Mouse (Mus musculus): ENCODE measurements around the gene Aatk.

Aatk gene

DNA sequence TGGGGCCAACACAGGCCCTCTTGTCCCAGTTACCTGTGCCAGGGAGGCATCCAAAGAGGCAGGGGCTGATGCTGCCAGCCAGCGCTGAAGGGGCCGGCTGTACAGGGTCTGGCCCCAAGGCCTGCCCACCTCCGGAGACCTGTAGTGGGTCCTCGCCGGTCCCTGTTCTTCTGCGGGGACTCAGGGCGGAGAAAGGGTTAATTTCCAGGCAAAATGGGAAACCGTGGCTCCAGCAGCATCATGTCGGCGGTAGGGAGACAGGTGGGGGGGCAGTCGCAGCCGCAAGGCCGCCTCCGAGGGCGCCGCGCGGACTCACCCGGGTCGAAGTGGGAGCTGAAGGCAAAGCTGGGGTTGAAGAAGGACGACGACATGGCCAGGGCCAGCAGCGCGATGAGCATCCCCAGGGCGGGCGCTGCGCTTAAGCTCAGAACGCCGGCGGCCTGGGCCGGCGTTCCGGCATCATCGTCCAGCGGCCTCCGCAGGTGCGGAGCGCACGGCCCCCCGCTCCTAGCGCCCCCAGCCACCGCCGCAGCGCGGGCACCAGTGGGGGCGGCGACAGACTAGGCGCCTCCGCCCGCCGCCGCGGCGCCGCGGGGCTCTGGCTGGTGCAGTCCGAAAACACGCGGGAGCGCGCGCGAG is at the start of gene Aatk:
Aatk (minus strand) TSS at position 615 of the 639 bp plus-strand sequence.
- peak in 1 of 2 experiments; percentile 62 for DNase-seq (ENCODE audit: low spot score in 2 of 2)

DNA sequence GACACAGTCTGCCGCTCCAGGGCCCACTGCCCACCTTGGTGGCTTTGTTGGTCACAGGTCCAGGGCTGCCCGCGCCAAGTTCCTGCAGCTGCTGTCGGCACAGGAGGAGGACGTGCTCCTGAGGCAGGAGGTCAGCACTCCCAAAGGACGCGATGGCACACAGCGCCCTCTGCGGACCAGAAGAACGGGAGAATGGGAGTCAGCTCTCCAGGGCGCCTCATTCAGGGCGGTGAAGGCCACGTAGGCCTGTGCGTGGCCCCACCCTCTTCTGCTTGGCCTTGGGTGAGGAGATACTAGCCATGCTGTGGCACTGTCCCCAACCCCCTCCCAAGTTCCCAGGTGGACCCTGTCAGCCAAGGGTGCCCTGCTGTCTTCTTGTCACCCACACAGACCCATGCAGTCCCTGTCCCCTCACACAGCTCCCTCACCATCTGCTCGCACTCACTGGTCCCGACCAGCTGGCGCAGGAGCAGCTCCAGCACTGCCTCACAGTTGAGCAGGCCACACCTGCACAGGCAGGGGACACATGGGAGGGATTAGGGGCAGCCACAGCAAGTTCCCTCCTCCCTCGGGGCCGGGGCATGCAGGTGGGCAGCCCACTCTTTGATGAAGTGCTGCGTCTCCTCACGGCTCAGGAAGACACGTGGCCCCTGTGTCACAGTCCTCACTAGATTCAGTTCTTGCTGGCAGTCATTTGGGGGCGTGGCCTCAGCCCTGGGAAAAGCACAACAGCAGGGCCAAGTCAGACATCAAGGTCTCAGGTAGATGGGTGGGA is 46.0 kb upstream of the Aatk start:
- no peak for DNase-seq (ENCODE audit: low spot score in 2 of 2)

DNA sequence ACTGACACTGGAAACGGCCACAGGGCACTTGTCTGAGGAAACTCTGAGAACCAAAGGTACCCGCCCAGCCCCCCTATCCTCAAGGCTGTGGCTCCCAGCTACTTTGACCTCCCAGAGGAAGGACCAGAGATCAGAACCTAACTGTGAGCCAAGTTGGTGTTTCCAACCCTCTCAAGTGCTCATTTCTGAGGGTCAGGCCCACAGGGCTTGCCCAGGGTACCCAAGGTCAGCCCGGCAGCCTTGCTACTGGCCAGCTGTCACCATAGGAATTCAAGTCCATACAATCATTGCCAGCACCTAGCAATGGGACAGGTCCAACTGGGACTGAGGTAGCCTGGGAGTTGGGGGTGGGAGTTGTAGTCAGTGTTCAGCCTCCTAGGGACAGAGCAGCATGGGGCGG is 43.7 kb upstream of the Aatk start:
- DNase-seq (ENCODE audit: low spot score in 2 of 2) = no peak

DNA sequence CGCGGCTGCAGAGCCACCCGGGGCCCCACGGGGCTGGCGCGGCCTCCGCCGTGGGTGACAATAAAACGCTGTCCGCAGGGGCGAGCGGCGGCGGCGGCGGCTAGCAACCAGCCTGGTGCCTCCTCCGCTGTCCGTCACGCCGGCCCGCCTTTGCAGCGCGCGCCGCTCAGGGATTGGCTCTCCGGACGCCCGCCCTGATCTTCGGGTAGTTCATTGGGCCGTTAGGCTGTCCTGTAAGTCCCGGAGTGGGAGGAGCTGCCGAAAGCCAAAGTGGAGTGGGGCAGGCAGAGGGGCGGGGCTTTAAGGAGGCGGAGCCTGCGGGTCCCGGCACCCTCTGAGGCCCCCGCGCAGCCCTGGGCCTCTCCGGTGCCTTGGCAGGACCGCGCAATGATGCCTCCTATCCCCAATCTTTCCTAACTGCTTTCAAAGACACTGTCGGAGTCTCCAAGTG is 39.8 kb upstream of the Aatk start, which contains the start of gene Cep131:
Cep131 (minus strand) TSS at position 126 of the 451 bp plus-strand sequence.
- DNase-seq (ENCODE audit: low spot score in 2 of 2) = peak; percentile 98 to 99

DNA sequence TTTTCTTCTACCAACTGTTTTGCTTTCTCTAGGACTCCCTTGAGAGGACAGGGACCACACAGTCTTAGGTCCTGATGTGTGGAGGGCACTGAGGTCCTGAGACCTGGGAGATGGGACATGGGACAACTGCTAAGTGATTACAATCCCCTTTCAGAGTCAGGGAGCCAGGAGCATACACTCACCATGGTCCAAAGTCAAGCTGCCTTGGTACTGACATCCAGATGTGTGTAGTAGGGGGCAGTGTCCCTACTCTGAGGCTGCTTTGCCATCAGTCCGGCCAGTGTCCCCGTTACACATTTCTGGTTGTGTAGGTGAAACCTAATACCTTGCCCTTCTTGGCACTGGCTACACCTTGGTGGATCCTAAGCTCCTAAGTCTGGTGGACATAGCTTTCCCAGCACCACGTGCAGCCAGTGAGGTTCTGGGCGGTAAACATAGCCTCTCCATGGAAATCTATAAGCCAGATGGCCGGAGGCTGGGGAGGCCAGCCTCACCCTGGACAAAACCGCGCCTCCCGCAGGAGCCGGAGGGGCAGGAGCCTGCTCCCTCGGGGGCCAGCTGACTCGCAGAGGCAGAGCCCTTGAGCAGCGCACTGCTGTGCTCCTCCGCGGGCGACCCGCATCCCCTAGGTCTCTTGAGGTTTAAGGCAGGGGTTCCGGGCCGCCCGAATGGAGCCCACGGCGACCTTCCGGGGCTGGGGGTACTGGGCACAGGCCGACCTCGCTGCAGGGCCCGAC is 39.1 kb upstream of the Aatk start:
- no peak for DNase-seq (ENCODE audit: low spot score in 2 of 2)

DNA sequence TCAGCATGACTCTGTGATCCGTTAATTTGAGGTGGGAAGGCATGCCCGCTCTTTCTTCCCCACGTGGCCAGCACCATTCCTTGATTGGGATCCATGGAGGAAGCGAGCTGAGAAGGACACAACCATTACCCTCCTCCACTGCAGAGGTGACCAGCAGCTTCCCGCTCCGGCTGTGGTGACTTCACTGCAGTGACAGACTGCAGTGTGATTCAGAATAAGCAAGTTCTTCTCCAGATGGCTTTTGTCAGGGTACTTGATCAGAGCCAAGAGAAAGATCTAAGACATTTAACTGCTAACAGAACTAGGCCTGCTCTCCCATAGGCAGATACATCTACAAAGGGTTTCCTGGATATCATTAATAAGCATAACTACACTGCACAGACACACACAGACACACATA is 33.3 kb upstream of the Aatk start:
- no peak for DNase-seq (ENCODE audit: low spot score in 2 of 2)

DNA sequence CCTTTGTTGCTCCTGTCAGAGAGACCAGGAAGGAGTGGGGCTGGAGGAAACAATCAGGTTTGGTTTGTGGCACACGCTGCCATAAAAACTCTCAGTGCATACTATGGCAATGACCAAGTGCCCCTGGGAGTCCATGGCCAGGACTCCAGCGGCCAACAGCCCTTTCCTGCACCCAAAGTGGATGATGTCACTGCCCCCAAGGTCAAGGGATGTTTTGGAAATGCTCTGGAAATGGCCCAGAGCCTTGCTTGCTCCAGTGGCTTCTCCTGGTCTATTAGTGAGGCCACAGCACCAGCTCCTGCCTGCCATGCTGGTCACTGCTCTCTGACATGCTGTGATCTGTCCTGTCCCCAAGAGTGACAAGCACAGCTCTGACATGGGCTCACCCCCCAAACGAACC is 29.2 kb upstream of the Aatk start:
- DNase-seq (ENCODE audit: low spot score in 2 of 2) = no peak

DNA sequence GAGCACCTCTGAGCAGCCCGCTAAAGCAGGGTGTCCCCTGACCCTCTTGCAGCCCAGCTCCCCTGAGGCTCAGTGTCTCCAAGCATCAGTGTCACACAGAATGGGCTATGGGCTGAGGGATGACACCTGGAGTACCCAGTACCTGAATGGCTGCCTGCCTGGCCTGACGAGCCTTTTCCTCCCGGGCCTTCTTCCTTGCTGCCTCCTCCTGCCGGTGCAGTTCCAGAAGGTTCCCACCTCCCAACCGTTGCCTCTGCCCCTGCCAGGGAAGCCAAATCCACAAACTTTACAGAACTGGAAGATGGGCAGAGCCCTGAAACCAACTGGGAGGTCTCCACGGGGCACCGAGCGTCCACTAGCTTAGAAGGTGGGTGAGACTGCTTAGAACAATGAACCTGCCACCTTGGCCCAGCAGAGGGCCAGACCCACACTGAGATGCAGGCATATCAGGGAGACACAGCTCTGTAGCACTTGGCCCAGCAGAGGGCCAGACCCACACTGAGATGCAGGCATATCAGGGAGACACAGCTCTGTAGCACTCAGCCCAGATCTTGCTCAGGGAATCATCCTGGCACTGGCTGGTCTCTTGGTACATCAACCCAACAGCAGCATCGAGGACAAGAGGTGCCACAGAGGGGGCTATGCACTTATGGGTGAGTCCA is 26.1 kb upstream of the Aatk start:
- DNase-seq (ENCODE audit: low spot score in 2 of 2) = no peak

DNA sequence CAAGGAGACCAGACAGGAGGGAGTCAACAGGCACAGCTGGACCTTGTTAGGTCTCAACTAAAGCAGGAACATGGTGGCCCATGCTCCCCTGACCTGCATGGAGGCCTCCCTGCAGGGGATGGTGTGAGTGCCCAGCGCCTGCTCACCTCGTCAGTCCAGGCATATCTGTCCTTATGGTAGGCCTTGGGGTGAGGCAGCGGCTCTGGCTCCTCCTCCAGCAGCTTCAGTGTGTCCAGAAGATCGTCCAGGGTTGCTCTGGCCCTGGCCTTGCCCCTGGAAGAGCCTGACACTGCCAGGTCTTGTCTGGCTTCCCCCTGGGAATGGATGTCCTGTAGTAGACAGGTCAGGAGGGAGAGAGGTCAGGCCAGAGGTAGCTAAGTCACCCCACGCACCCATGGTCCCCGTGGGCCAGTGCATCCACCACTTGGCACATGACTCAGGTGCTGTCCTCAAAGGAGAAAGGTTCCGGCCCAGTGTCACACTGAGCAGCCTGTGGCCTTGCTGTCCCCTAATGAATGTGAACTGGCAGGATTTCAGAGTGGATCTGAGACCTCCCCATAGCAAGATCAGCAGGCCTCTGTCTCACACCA is 24.9 kb upstream of the Aatk start:
- DNase-seq (ENCODE audit: low spot score in 2 of 2) = no peak

DNA sequence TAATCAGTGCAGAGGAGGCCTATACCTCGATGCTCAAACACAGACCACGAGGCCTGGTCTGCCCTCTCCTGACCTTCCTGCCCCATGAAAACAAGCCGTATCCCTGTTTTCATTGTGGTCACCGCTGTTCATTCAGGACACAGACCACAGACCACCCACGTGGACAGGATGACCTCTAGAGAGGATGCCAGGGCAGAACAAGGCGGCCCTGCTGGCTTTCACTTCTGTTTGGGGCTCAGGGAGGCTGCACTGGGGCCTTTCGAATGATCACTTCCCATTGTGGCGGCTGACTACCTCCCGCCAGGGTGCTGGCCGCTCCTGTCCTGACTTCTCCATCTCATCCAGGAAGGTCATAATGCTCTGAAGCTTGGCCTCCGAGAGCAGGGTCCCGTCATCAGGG is 24.1 kb upstream of the Aatk start:
- no peak for DNase-seq (ENCODE audit: low spot score in 2 of 2)

DNA sequence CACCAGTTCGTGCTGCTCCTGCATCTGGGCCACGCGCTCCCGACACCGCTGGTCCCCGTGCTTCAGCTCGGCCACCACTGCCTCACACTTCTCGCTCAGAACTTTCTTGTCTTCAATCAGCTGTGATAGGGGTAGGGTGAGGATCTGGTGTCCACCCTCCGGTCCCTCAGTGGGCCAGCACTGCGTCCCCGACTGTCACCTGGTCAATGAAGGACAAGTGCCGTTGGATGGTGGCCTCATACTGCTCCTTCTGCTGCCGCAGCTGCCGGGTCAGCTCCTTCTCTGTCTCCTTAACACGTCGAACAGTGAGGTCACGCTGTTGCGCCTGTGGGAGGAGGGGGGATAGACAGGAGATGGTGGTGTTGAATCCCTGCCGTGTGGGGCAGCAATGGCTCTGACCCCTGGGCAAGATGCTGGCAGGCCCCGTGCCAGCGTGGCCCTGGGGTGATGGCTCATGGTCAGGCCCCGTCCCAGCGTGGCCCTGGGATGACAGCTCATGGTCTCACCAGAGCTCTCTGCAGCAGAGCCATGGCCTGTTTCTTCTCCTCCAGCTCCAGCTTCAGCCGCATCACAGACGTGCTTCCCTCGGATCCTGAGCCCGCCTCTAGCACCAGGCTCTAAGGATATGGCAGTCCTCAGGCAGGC is 23.4 kb upstream of the Aatk start:
- no peak for DNase-seq (ENCODE audit: low spot score in 2 of 2)

DNA sequence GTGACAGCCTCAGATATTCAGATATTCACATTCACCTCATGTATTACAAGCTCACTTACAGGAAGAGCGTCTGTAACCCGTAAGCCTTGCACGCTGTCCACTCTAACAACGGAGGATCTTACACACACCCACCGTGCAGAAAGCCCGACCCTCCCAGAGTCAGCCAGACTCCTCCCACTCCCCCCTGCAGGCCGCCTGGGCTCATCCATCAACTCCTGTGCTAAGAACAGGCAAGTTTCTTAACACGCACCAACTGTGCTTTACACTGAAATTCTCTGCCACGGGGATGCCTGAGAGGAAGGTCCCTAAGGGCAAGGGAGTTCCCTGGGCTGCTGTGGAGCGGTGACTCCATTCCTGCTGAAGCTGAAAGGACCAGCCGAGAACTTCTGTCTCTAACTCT is 22.3 kb upstream of the Aatk start:
- DNase-seq (ENCODE audit: low spot score in 2 of 2) = no peak

DNA sequence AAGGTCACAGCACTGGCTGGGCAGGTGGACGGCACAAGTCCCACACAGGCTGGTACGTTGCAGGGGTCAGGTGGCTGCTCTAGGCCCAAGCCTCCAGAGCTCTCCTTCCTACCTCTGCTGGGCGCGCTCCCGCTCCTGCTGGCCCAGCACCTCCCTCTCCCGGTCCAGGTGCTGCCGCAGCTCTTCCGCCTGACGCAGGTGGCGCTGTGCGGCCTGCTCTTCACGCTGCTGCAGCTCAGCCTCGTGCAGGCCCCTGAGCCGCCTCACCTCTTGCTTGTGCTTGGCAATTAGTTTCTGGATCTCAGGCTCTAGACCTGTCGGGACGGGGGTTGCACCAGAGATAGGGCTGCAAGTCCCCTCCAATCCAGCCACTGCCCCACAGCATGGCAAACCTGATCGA is 20.9 kb upstream of the Aatk start:
- DNase-seq (ENCODE audit: low spot score in 2 of 2) = no peak

DNA sequence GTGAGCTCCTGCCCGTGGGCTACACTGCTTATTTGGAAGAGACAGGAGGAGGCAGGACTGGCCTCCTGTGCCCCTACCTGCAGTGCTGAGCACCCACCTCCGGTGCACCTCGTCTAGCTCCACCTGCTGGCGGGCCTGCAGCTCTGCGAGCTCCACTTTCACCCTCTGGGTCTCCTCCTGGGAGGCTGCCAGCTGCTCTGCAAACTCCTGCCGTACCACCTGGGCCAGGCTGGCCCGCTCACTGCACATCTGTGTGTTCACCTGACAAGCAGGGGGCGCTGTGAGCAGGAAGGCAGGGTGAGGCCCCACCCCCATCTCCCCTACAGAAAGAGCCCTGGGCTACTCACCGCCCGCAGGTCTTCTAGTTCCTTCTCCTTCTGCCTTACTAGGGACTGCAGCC is 18.3 kb upstream of the Aatk start:
- peak in 1 of 2 experiments; percentile 73 for DNase-seq (ENCODE audit: low spot score in 2 of 2)

DNA sequence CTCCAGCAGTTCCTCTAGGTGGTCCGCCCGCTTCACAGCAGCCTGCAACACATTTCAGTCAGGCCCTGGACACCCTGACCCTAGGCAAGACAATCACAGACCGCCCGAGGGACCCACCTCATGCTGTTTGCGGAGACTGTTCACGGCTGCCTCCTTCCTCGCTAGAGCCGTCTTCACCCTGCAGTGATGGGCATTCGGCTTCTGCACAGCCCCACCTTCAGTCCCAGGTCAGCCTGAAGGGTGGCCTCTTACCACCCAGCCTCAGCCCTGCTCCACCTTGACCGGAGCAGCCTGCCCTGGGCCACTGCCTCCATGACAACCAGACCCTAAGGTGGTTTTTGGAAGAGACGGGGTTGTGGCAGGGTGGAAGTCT is 17.7 kb upstream of the Aatk start:
- no peak for DNase-seq (ENCODE audit: low spot score in 2 of 2)

DNA sequence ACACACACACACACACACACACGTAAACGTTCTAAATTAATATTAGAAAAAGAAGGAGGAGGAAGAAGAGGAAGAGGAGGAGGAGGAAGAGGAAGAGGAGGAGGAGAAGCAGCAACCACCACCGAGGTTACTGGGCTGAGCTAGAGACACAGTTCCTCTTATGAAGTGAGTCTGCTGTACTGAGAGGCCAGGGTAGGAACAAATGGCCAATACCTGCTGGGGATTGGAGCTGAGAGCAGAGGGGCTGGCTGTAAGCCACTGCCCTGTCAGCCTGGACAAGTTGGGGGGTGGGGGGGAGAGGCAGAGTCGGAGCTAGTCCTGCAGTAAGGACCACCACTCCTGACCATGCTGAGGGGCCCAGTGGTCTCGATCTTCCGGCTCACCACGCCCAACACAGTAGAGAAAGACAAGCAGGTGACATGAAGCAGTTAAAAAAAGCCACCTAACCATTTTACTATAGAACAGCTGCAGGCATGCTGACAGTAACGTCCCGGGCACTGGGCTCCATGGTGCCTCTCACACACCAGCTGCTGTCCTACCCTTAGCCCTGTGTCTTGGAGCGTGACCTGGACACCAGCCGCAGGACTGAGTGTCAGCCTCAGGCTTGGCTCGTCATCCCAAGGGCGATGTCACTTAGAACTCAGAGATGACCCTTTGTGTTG is 17.2 kb upstream of the Aatk start:
- DNase-seq (ENCODE audit: low spot score in 2 of 2) = no peak

DNA sequence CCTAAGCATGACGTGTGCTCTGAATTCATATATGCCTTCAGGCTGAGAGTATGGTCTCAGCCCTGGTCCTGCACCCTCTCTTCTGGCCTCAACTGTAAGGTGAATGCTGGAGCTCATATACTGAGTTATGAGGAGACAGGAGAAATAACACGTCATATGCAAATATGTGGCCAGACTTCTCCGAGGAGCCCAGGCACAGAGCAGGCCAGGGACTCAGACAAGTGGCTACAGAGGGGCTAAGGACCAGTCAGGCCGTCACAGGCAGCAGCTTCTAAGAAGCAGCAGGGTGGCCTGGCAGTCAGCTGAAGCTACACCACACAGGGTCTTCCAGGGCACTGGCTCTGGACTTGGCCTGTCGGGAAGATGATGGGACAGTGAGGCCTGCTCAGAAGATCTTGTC is 16.4 kb upstream of the Aatk start:
- no peak for DNase-seq (ENCODE audit: low spot score in 2 of 2)

DNA sequence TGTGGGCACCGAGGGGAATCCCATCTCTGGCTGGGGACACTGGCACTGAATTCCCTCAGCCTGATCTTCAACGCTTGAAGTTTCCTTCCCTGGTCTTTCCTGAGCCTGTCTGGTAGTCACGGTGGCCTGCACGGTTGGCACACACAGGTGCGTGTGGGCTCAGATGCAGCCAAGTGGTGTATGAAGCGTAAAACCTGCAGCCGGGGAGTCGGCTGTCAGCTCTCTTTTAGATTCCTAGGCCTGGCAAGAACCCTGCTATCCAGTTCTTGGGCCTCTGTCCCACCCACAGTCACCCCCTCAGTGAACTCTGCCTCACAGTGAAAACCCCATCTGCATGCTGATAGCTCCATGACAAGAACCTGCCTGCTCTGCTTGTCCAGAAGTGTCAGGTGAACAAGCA is 13.7 kb upstream of the Aatk start:
- no peak for DNase-seq (ENCODE audit: low spot score in 2 of 2)

DNA sequence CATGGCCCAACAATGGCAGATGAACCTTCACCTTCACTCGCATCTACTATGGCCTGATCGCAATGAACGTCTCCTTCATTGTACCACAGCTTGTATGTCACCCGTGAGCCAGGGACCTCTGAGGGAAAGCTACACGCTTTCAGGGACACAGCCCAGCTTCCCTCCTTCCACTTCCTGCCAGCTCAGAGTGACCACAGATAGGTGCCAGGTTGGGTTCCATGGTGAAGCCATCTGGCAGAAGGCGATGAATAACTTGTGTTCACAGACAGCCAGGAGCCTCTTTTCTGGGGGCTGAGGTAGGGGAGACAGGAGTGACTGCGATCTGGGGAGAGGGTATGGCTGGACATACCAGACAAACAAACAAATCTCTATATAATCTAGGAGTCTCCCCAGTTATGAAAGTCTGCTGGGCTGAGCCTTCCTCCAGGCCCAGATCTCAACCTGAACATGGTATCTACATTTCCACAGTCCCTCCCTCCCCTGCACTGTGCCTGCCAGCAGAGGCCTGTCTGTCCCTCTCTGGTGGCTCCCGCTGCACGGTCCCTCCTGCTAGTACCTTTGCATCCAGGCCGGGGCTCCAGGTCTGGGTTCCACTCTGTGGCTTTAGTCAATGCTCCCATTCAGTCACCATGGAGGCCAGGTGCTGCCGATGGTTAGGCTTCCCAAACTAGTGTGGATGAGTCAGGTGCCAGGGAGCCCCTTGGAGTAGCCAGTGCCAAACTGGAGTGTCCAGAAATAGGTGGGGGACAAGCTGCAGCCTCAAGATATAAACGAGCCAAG is 9.2 kb upstream of the Aatk start:
- DNase-seq (ENCODE audit: low spot score in 2 of 2) = no peak

DNA sequence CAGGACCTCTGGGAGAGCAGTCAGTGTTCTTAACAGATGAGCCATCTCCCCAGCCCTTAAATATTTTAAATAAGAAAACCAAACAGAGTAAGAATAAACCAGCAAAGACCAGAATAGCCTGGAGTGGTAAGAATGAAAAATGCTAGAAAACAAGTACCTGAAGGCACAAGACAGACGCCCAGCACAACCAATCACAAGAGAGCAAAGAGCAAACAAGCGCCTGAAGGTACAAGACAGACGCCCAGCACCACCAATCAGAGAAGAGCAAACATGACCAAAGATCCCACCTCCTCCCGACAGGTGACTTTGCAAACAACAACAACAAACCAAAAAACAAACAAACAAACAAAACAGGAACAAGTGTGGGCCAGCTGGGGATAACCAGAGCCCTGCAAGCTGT is 6.9 kb upstream of the Aatk start:
- no peak for DNase-seq (ENCODE audit: low spot score in 2 of 2)

Data from right cerebral cortex, postnatal 10 days (tissue).